Mouse (Mus musculus) layer of hippocampus, adult 2 months (tissue): ENCODE results near the gene Olfr521. TPM values are rescaled to one million over a fixed set of nuclear protein-coding genes. Genes with fewer than 3 reads are reported as not detected.
"Not testable (repeated sequence)": the region's sequence is repeated elsewhere in the genome, so short reads cannot be mapped to it uniquely, and the experiment has no call there.

Source experiments
- DNase-seq, 2 experiments: peaks; one replicate each; pipeline ENCODE4 v3.0.0; 2022; ENCODE audit warnings: low spot score in 2 of 2
- H3K27ac ChIP-seq: fragments of 200-600 bp; 2 replicates; pipeline ENCODE4 v1.8.1; 2022
- H3K4me3 ChIP-seq: fragments of 200-600 bp; 2 replicates; pipeline ENCODE4 v1.8.1; 2022; ENCODE audit warnings: mild to moderate bottlenecking
- CTCF ChIP-seq: fragments of 200-600 bp; conservative IDR thresholded peaks from 2 replicates; pipeline ENCODE4 v1.8.1; 2022; ENCODE audit warnings: antibody characterized with exemption, mild to moderate bottlenecking, moderate library complexity
- total RNA-seq, 2 experiments: library from RNA; stranded (reverse); gene quantifications; 2 replicates each; pipeline ENCODE4 v1.2.3; 2021

Olfr521 gene
- total RNA-seq, 2 experiments from 2014 or later: not detected

DNA sequence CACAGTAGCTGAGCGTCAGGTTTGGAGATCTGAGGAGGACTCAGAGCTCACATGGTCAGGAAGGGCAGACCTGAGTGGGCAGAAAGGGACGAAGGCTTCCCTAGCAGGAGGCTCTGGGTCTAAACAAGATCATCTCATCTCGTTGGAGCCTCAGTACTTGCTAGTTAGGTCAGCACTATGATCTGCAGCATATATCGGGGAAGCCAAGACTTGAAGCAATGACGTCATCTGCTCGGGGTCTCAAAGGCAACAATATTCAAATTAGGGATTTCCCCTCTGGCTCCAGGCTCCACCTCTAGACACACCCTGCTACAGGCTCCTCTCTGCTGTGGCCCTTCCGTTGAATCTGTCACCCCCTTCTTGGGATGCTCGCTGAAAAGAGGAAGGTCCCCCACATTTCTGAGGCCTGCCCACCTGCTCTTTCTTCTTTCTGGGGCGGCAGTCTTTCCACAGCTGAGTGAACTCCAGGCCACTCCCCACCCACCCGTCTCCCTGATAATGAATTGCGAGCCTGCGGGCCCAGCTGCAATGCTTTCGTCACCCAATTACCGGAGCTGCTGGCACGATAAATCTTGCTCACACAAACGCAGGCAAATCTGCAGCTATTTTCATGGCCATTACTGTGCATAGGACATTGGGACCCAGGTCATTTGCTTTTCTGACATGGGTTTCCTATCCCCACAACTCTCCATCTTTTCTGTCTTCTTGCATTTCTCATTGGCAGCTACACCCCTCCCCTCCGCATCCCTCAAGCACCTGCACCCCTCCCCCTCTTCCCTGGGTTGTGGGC, 32.1 kb downstream of the Olfr521 start:
- H3K27ac ChIP-seq: no peak overlapping the region
- DNase-seq: no peak
- TF ChIP-seq CTCF: no peak
- peak overlapping the region; percentile 9; the same call in 1 of the 2 replicates for H3K4me3 ChIP-seq

- TF ChIP-seq CTCF: no peak
- no peak for DNase-seq
- no peak overlapping the region for H3K4me3 ChIP-seq
- no peak overlapping the region for H3K27ac ChIP-seq
Measured at GRCm38 (mm10) chr7:99796471-99796870, 33.2 kb downstream of the Olfr521 start.

DNA sequence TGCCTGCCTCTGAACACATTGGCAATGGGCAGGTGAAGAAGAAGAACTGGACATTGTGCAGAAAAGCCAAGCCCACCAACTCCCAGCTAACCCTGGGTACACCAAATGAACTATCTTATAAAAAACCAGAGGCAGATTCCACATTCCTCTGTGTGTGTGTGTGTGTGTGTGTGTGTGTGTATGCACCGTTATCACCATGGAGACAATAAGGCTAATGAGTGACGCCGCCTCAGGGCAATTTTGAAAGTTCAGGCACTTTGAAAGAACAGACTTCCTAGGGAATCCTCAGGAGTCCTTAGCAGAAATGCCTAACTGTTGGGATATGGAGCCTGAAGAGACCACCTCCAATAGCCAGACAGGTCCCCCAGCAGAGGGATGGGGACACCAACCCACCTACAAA, 34.0 kb downstream of the Olfr521 start:
- TF ChIP-seq CTCF: no peak
- Histone ChIP-seq H3K4me3 (no peak overlapping the region), H3K27ac (no peak overlapping the region)
- no peak for DNase-seq

GRCm38 (mm10) chr7:99797911-99798647, 34.8 kb downstream of the Olfr521 start:
- DNase-seq: peak; percentile 68 to 88
- TF ChIP-seq CTCF: peak; percentile 90
- no peak overlapping the region for H3K4me3 ChIP-seq
- H3K27ac ChIP-seq: no peak overlapping the region

- DNase-seq: no peak
- Histone ChIP-seq H3K4me3 (no peak overlapping the region), H3K27ac (no peak overlapping the region)
- TF ChIP-seq CTCF: no peak
Measured at GRCm38 (mm10) chr7:99799118-99799517, 35.8 kb downstream of the Olfr521 start.

DNA sequence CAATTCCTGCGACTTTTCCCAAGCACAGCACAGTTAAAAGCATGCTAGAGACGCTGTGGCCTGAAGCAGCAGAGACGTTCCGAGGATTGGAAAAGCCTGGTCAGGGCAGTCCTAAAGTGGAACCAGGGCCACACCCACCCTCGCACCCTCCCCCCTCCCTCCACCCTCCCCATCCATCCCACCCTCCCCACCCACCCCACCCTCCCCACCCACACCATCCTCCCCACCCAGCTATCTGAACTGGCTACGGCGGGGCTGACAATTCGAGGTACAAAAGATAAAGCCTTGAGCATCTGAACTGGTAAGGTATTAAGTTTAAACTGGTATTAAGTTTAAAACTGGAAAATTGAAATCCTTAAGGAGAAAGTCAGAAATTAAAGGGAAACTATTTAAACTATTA, 40.2 kb downstream of the Olfr521 start:
- Histone ChIP-seq H3K4me3 (no peak overlapping the region), H3K27ac (no peak overlapping the region)
- no peak for TF ChIP-seq CTCF
- no peak for DNase-seq

- H3K4me3 ChIP-seq, H3K27ac ChIP-seq, DNase-seq: not testable (repeated sequence)
Measured at GRCm38 (mm10) chr7:99804033-99804432, 40.7 kb downstream of the Olfr521 start.

- TF ChIP-seq CTCF: no peak
- no peak for DNase-seq
- no peak overlapping the region for H3K4me3 ChIP-seq
- H3K27ac ChIP-seq: no peak overlapping the region
Measured at GRCm38 (mm10) chr7:99805340-99805739, 42.0 kb downstream of the Olfr521 start.

DNA sequence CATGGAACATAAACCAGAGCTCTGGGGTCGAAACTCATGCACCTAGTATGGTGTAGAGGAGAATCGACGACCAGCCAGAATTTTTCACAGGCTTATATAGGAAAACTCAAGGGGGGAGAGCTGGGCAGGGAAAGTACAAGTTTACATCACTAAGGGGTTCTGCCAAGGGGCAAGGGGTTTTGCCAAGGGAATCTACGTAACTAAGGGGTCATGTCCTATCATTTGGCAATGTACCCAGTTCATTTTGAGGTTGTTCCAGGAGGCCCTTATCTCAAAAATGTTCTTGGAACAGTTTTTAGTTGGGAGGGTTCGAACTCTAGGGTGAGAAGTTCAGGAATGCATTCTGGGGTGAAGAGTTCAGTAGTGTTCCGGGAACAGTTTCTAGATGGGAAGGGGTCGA, 43.7 kb downstream of the Olfr521 start:
- H3K4me3 ChIP-seq, DNase-seq, H3K27ac ChIP-seq: not testable (repeated sequence)

GRCm38 (mm10) chr7:99810814-99811213, 47.5 kb downstream of the Olfr521 start:
- Histone ChIP-seq H3K4me3 (no peak overlapping the region), H3K27ac (no peak overlapping the region)
- no peak for TF ChIP-seq CTCF
- no peak for DNase-seq

- TF ChIP-seq CTCF: no peak
- DNase-seq: no peak
- no peak overlapping the region for H3K27ac ChIP-seq
- no peak overlapping the region for H3K4me3 ChIP-seq
Measured at GRCm38 (mm10) chr7:99811661-99812060, 48.4 kb downstream of the Olfr521 start.

DNA sequence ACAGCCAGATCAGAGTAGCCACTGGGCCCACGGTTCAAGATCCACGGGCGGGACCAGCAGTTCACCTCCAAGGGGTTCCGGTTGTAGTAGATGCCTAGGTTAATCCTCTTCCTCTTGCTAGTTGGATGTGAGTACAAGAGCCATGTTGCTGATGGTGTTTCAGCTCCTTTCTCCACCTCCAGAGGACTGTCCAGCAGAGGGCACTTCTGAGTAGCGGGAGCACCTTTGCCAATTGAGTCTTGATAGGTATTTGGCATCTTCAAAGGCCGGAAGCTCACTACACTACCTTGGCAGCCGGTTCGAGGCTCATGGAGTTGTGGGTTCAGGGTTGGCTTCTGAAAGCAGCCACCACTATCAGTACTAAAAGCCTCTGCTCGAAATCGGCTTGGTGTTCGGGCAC, 50.1 kb downstream of the Olfr521 start:
- Histone ChIP-seq H3K4me3 (no peak overlapping the region), H3K27ac (no peak overlapping the region)
- peak; percentile 76 for TF ChIP-seq CTCF
- DNase-seq: no peak

- DNase-seq, H3K4me3 ChIP-seq, H3K27ac ChIP-seq: not testable (repeated sequence)
Measured at GRCm38 (mm10) chr7:99818181-99818725, 54.9 kb downstream of the Olfr521 start.

Other genes with a start within 250 kb of the Olfr521 start
- gene Arrb1, start 228.0 kb upstream of the Olfr521 start, total RNA-seq: 100 to 1,000 TPM; 143 to 148 TPM
- gene Tpbgl, start 136.4 kb upstream of the Olfr521 start, total RNA-seq: 1 to 10 TPM; 4.7 to 5.1 TPM
- 10 to 100 TPM; 11.7 to 13.4 TPM for gene Slco2b1, start 52.2 kb upstream of the Olfr521 start, total RNA-seq
- gene Olfr520, start 33.2 kb upstream of the Olfr521 start, total RNA-seq: not detected
- 1 to 10 TPM; 3.3 to 3.6 TPM for gene Neu3, start 64.9 kb downstream of the Olfr521 start, total RNA-seq
- 1 to 10 TPM; 1.2 to 1.4 TPM for gene Xrra1, start 95.6 kb downstream of the Olfr521 start, total RNA-seq
- gene Spcs2, start 100.0 kb downstream of the Olfr521 start, total RNA-seq: 10 to 100 TPM; 94.6 to 99.4 TPM
- 10 to 100 TPM; 26.6 to 28.2 TPM for gene Rnf169, start 216.9 kb downstream of the Olfr521 start, total RNA-seq
- under 1 TPM; 0.27 to 0.38 TPM for gene Chrdl2, start 242.7 kb downstream of the Olfr521 start, total RNA-seq